ENCODE assay signal across 20 mouse cellular contexts in the genomic region with DNA sequence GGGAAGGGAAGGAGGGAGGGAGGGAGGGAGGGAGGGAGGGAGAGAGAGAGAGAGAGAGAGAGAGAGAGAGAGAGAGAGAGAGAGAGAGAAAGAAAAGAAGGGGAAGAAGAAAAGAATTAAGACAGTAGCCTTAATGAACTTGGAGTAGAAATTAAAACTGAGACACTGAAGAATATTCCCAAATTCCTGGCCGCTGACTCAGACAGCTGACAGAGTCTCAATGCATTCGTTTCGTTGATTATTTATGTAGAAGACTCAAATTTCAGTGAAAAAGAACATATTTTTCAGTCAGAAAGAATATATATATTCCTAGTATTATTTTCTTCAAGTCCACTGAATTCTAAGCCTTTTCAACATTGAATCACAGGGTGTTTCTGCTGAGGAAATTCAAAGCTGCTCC.
"Had no signal": no experiment of that assay in that cellular context is flagged by ENCODE, and none has a peak within 500 bp of the region (broad histone marks: within the 10 kb centered on the region; RNA-seq: fewer than 3 reads in every experiment).

No protein-coding gene starts in this region.

- H3K4me2 ChIP-seq: liver, embryonic 15.5 days; lung, embryonic 15.5 days; midbrain, embryonic 11.5 days; midbrain, embryonic 13.5 days; midbrain, embryonic 15.5 days; neural tube, embryonic 13.5 days; neural tube, embryonic 15.5 days; stomach, embryonic 15.5 days had no signal

- H3K27ac ChIP-seq: liver, embryonic 15.5 days; lung, embryonic 15.5 days; macrophage; midbrain, embryonic 13.5 days; midbrain, embryonic 15.5 days; neural tube, embryonic 13.5 days; neural tube, embryonic 15.5 days; stomach, embryonic 15.5 days; stomach, postnatal 0 days had no signal

- H3K36me3 ChIP-seq: liver, embryonic 15.5 days; lung, embryonic 15.5 days; midbrain, embryonic 13.5 days; midbrain, embryonic 15.5 days; neural tube, embryonic 13.5 days; neural tube, embryonic 15.5 days; stomach, embryonic 15.5 days had no signal

- H3K27me3 ChIP-seq: liver, embryonic 15.5 days; lung, embryonic 15.5 days; midbrain, embryonic 13.5 days; midbrain, embryonic 15.5 days; neural tube, embryonic 13.5 days; neural tube, embryonic 15.5 days; stomach, embryonic 15.5 days had no signal

- ATAC-seq: liver, postnatal 0 days; lung, postnatal 0 days; midbrain, embryonic 13.5 days; midbrain, embryonic 15.5 days had no signal

- H3K4me1 ChIP-seq: liver, embryonic 15.5 days; midbrain, embryonic 13.5 days; midbrain, embryonic 15.5 days; neural tube, embryonic 15.5 days; stomach, embryonic 15.5 days had no signal

- H3K9me3 ChIP-seq: liver, embryonic 15.5 days; lung, embryonic 15.5 days; megakaryocyte, embryonic 14.5 days; midbrain, embryonic 13.5 days; midbrain, embryonic 15.5 days; neural tube, embryonic 13.5 days; neural tube, embryonic 15.5 days; stomach, embryonic 15.5 days had no signal

- H3K9ac ChIP-seq: liver, embryonic 15.5 days; liver, postnatal 0 days; lung, embryonic 15.5 days; midbrain, embryonic 13.5 days; midbrain, embryonic 15.5 days; neural tube, embryonic 13.5 days; neural tube, embryonic 15.5 days; stomach, embryonic 15.5 days had no signal

- DNase-seq: liver, postnatal 0 days; lung, adult 2 months; lung, postnatal 14 days; lung, postnatal 36 days; right cerebral cortex, adult 18-20 months; right cerebral cortex, postnatal 25 days; thymus, adult 2 months; thymus, postnatal 25 days had no signal

- H3K4me3 ChIP-seq: liver, embryonic 15.5 days; lung, embryonic 15.5 days; megakaryocyte, embryonic 14.5 days; midbrain, embryonic 13.5 days; midbrain, embryonic 15.5 days; neural tube, embryonic 13.5 days; neural tube, embryonic 15.5 days; stomach, embryonic 15.5 days had no signal
